Mouse (Mus musculus): ENCODE results near the gene Tmem9b. TPM values are rescaled to one million over a fixed set of nuclear protein-coding genes. Genes with fewer than 3 reads are reported as not detected.
A peak's percentile ranks its signal among the peaks of the same experiment; 100 is the strongest.

Gene Tmem9b
- polyA plus RNA-seq, 1 experiment, result 57.1 TPM

- Histone ChIP-seq H3ac (ENCODE audit: control insufficient read depth, insufficient read length) (no peak within 1 kb of the TSS), H3K27me3 (ENCODE audit: control insufficient read depth, insufficient read depth, insufficient read length) (peaks cover 45% of the 10 kb centered on the region), H3K4me3 (no peak within 1 kb of the TSS), H3K36me3 (ENCODE audit: control insufficient read depth, insufficient read depth) (no peaks in the 10 kb centered on the region), H3K4me2 (ENCODE audit: low read depth) (peak within 1 kb of the TSS; percentile 12), H3K79me2 (ENCODE audit: control insufficient read depth, insufficient read depth) (no peaks in the 10 kb centered on the region)
- TF ChIP-seq MYOD1 (IDR thresholded peaks at IDR 0.05; ENCODE audit: control insufficient read depth in 1 of 3, insufficient read length in 2 of 3, low read depth in 2 of 3) (no peak), MYOG (IDR thresholded peaks at IDR 0.05; ENCODE audit: control insufficient read depth in 1 of 3, insufficient read depth in 1 of 3, insufficient read length in 2 of 3, low read depth in 2 of 3) (no peak), POLR2A (IDR thresholded peaks at IDR 0.05; ENCODE audit: insufficient read length, low read depth) (no peak)
Observed at GRCm38 (mm10) chr7:109781470-109782203, 29.0 kb upstream of the Tmem9b start, which contains the start of gene Nrip3. Gene Nrip3, minus strand, starts transcription at chr7:109782025.

- TF ChIP-seq REST (IDR thresholded peaks at IDR 0.05; ENCODE audit: insufficient read depth, insufficient read length), result no peak
- TF ChIP-seq MYOD1 (IDR thresholded peaks at IDR 0.05; ENCODE audit: control insufficient read depth in 1 of 3, insufficient read length in 2 of 3, low read depth in 2 of 3), result no peak
- no peak for TF ChIP-seq POLR2A (IDR thresholded peaks at IDR 0.05; ENCODE audit: insufficient read length, low read depth)
- no peak for TF ChIP-seq E2F4 (IDR thresholded peaks at IDR 0.05; ENCODE audit: insufficient read depth)
- no peak for TF ChIP-seq POLR2AphosphoS2 (IDR thresholded peaks at IDR 0.05; ENCODE audit: insufficient read length, low read depth)
- no peak for TF ChIP-seq TCF3 (IDR thresholded peaks at IDR 0.05; ENCODE audit: insufficient read length, low read depth)
- TF ChIP-seq CEBPB (IDR thresholded peaks at IDR 0.05; ENCODE audit: insufficient read depth, poor library complexity, severe bottlenecking), result no peak
- no peak for TF ChIP-seq MYOG (IDR thresholded peaks at IDR 0.05; ENCODE audit: control insufficient read depth in 1 of 3, insufficient read depth in 1 of 3, insufficient read length in 2 of 3, low read depth in 2 of 3)
- TF ChIP-seq SRF (IDR thresholded peaks at IDR 0.05; ENCODE audit: control insufficient read depth, insufficient read length, low read depth), result no peak
- TF ChIP-seq MAX (IDR thresholded peaks at IDR 0.05; ENCODE audit: low read depth), result no peak
- TF ChIP-seq USF1 (IDR thresholded peaks at IDR 0.05; ENCODE audit: low read depth), result no peak
- TF ChIP-seq TCF12 (IDR thresholded peaks at IDR 0.05; ENCODE audit: insufficient read depth, poor library complexity, severe bottlenecking), result no peak
- no peak overlapping the region for H3K4me3 ChIP-seq
- H3K36me3 ChIP-seq (ENCODE audit: control insufficient read depth, insufficient read depth), result no peaks in the 10 kb centered on the region
- peak overlapping the region; percentile 12 for H3K4me2 ChIP-seq (ENCODE audit: low read depth)
- peaks cover 45% of the 10 kb centered on the region for H3K27me3 ChIP-seq (ENCODE audit: control insufficient read depth, insufficient read depth, insufficient read length)
- no peak overlapping the region for H3ac ChIP-seq (ENCODE audit: control insufficient read depth, insufficient read length)
- no peaks in the 10 kb centered on the region for H3K79me2 ChIP-seq (ENCODE audit: control insufficient read depth, insufficient read depth)
Observed at GRCm38 (mm10) chr7:109781087-109781469, 28.4 kb upstream of the Tmem9b start.

GRCm38 (mm10) chr7:109772251-109772650 lies 19.6 kb upstream of the Tmem9b start:
- no peak overlapping the region for H3K4me2 ChIP-seq (ENCODE audit: low read depth)
- no peak overlapping the region for H3K4me3 ChIP-seq
- H3K79me2 ChIP-seq (ENCODE audit: control insufficient read depth, insufficient read depth), result no peaks in the 10 kb centered on the region
- TF ChIP-seq SRF (IDR thresholded peaks at IDR 0.05; ENCODE audit: control insufficient read depth, insufficient read length, low read depth) (no peak), REST (IDR thresholded peaks at IDR 0.05; ENCODE audit: insufficient read depth, insufficient read length) (no peak), USF1 (IDR thresholded peaks at IDR 0.05; ENCODE audit: low read depth) (no peak), MYOD1 (IDR thresholded peaks at IDR 0.05; ENCODE audit: control insufficient read depth in 1 of 3, insufficient read length in 2 of 3, low read depth in 2 of 3) (no peak), POLR2A (IDR thresholded peaks at IDR 0.05; ENCODE audit: insufficient read length, low read depth) (no peak), MYOG (IDR thresholded peaks at IDR 0.05; ENCODE audit: control insufficient read depth in 1 of 3, insufficient read depth in 1 of 3, insufficient read length in 2 of 3, low read depth in 2 of 3) (no peak)
- H3K36me3 ChIP-seq (ENCODE audit: control insufficient read depth, insufficient read depth), result no peaks in the 10 kb centered on the region
- peaks cover 4% of the 10 kb centered on the region for H3K27me3 ChIP-seq (ENCODE audit: control insufficient read depth, insufficient read depth, insufficient read length)
- no peak overlapping the region for H3ac ChIP-seq (ENCODE audit: control insufficient read depth, insufficient read length)

GRCm38 (mm10) chr7:109768699-109769383 lies 16.2 kb upstream of the Tmem9b start:
- Histone ChIP-seq H3ac (ENCODE audit: control insufficient read depth, insufficient read length) (no peak overlapping the region), H3K36me3 (ENCODE audit: control insufficient read depth, insufficient read depth) (no peaks in the 10 kb centered on the region), H3K4me2 (ENCODE audit: low read depth) (no peak overlapping the region), H3K4me3 (no peak overlapping the region), H3K27me3 (ENCODE audit: control insufficient read depth, insufficient read depth, insufficient read length) (peaks cover 6% of the 10 kb centered on the region), H3K79me2 (ENCODE audit: control insufficient read depth, insufficient read depth) (no peaks in the 10 kb centered on the region)
- TF ChIP-seq TCF12 (IDR thresholded peaks at IDR 0.05; ENCODE audit: insufficient read depth, poor library complexity, severe bottlenecking) (no peak), MAX (IDR thresholded peaks at IDR 0.05; ENCODE audit: low read depth) (no peak), POLR2AphosphoS2 (IDR thresholded peaks at IDR 0.05; ENCODE audit: insufficient read length, low read depth) (no peak), POLR2A (IDR thresholded peaks at IDR 0.05; ENCODE audit: insufficient read length, low read depth) (no peak), CEBPB (IDR thresholded peaks at IDR 0.05; ENCODE audit: insufficient read depth, poor library complexity, severe bottlenecking) (no peak), MYOG (IDR thresholded peaks at IDR 0.05; ENCODE audit: control insufficient read depth in 1 of 3, insufficient read depth in 1 of 3, insufficient read length in 2 of 3, low read depth in 2 of 3) (no peak)

Data from myocyte (in vitro differentiated cells).